Mouse (Mus musculus): ENCODE measurements at regions not wholly inside any gene's neighbourhood (a gene's known extent, or its start where the extent isn't known, plus 50 kb on each side); places are given as distances from the start of the nearest gene placed in this dataset.

DNA sequence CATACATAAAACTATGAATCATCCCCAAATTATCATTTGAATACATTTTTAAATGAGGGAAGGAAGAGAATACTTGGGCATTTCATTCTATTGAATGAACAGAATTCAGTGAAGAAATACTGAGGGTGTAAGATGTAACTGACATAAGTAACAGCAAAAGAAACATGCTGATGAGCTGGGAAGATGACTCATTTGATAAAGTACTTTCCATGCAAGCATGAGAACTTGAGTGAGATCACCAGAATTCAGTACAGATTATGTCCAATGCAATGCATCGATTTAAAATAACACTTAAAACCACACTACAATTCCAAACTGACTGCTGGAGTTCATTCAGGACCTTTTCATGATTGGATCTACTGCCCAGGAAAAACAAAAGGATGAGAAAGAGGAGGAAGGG is 3467.1 kb upstream of the Gm7489 start:
- DNase-seq (ENCODE audit: low spot score in 2 of 2) = no peak

GRCm38 (mm10) chr15:50423082-50423665 is 3461.5 kb upstream of the Gm7489 start:
- no peak for DNase-seq (ENCODE audit: low spot score in 2 of 2)

DNA sequence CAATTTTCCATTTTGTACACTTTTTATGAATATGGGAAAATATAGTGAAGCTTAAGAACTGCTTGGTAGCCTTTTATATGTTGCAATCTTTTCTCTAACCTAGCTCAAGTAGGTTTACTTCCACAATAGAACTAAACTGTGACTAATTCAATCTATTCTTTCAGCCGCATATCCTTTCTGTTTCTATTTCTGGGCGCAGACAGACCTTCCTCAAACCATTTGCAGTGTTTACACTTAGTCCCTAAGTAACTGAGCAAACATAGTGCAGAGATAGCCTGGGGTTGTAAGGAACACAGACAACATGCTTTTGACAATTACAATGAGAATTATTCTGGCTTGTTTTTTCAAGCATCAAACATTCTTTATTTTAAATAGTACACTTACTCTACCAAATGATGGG is 3435.1 kb upstream of the Gm7489 start:
- no peak for DNase-seq (ENCODE audit: low spot score in 2 of 2)

DNA sequence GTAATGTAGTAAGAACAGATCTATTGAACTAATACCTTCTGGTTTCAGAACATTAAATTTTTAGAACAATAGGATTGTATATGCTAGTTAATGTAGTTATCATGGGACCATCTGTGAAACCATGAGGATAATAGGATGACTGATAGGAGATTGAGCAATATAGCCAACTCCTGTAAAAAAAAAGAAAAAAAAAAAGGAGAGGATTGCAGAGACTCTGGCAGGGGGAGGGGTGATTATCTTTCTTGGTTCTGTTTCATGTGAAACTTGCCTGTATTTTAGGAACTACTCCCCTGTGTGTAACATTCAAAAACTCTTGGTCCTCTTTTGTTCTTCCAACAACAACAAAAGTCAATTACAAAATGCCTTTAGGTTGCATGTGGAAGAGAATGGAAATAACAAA is 3412.1 kb upstream of the Gm7489 start:
- DNase-seq (ENCODE audit: low spot score in 2 of 2) = no peak

- DNase-seq (ENCODE audit: low spot score in 2 of 2) = no peak
These were observed 3386.0 kb upstream of the Gm7489 start for GRCm38 (mm10) chr15:50498716-50499115.

DNA sequence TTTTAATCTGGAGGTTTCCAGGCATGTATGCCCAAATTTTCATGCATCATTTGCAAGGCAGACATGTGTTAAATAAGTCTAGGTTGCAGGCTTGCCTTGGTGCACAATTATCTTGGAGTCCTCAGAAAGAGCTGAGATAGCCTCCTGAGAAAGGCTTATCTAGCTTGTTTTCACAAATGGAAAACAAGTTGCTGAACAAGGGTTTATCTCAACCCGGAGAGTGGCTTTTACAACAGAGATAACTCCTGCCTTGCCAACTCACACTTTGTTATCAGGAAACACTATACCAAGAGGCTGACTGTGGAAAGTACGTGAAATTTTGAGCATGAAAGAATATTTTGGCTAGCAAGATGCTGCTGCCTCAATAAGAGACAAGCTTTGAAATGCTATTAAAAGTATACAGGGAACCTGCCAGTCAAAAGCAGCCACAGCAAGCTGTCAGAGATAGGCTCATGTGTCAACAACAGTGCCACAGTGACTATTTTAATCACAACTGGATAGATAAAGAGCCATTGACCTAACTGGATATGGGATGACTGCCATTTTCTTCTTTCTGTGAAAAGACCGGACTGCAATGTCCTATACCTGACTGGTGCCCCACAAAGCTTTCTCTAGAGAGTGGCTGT is 3376.6 kb upstream of the Gm7489 start:
- DNase-seq (ENCODE audit: low spot score in 2 of 2) = no peak

DNA sequence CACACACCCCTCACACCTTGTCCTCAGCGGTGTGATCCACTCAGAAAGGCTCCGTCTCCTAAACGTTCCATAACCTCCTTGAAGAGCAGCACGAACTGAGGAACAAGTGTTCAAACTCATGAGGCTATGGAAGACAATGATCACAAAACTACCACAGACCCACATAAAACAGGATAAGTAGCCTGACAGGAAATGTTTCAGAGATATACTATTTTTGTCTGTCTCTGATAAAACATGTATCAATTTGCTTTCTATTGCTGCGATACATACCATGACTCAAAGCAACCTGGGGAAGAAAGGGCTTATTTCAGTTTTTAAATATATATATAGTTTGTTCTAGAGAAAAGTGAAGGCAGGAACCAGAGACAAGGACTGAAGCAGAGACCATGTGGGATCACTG is 3371.7 kb upstream of the Gm7489 start:
- DNase-seq (ENCODE audit: low spot score in 2 of 2) = no peak

DNA sequence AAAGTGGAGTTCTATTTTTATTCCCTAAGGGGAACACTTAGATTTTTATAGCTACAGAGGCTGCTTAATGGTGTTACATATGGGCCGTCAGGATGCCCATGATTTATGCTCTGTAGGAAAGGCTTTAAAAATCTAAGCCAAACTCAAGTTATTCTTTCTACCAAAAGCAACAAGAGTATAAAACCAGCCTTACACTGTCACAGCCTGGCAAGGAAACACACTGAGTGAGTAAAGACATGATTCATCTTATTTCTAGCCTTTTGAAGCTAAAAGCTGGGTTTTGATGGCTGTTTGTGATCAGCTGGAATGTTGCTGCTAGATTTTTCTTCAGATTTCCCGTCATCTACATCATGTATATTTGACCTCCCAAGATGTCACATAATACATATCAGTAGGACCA is 3359.9 kb upstream of the Gm7489 start:
- DNase-seq (ENCODE audit: low spot score in 2 of 2) = no peak

DNA sequence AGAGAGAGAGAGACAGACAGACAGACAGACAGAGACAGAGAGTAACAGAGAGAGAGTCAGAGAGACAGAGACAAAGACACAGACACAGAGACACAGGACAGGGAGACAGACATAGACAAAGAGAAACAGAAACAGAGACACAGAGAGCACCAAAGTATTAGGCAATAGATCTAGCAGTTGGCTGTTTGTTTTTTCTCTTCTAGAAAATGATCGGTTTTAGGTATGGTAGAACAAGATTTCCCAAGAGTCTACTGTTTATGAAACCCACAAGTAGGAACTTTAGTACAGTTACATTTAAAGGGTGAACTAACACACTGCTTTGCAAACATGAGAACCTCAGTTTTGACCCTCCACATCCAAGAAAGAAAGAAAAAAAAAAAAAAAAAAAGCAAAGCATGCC is 3350.2 kb upstream of the Gm7489 start:
- DNase-seq (ENCODE audit: low spot score in 2 of 2) = no peak

GRCm38 (mm10) chr15:50563611-50564010 is 3321.1 kb upstream of the Gm7489 start:
- DNase-seq (ENCODE audit: low spot score in 2 of 2) = no peak

- DNase-seq (ENCODE audit: low spot score in 2 of 2) = no peak
These were observed 3303.9 kb upstream of the Gm7489 start for GRCm38 (mm10) chr15:50580811-50581210.

- no peak for DNase-seq (ENCODE audit: low spot score in 2 of 2)
These were observed 3300.8 kb upstream of the Gm7489 start for GRCm38 (mm10) chr15:50583951-50584350.

DNA sequence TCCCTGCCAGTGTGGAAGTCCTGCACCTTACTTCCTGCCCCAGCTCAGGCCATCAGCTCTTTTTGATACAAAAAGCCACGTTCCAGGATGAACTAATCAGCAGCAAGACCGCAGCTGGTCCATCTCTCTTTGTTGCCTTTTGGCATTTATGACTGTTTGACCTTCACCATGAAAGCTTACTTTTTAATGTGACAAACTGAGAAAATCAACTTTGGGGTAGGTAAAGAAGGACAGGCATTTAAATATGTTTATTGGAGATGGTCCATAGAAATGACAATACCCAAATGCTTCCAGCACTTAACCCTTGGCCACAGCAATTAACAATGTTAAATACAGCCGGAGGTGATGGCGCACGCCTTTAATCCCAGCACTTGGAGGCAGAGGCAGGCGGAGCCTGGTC is 3299.2 kb upstream of the Gm7489 start:
- no peak for DNase-seq (ENCODE audit: low spot score in 2 of 2)

Measured in adrenal gland, postnatal 4 days (tissue).